Mouse (Mus musculus): ENCODE results near the gene Nol7.

GRCm38 (mm10) chr13:43385321-43385720 lies 12.9 kb upstream of the Nol7 start:
- TF ChIP-seq CTCF (IDR thresholded peaks at IDR 0.05; ENCODE audit: borderline replicate concordance, extremely low read depth, insufficient read depth, insufficient read length) (no peak), POLR2A (IDR thresholded peaks at IDR 0.05; ENCODE audit: borderline replicate concordance, extremely low read depth, insufficient read depth, insufficient read length, poor library complexity, severe bottlenecking) (no peak)

Data from brain, embryonic 14.5 days (tissue).